Mouse (Mus musculus) CD4-positive, CD25-positive, alpha-beta regulatory T cell, adult 9 weeks (primary cell): ENCODE measurements around the gene Mmadhc. TPM values are rescaled to one million over a fixed set of nuclear protein-coding genes. Genes with fewer than 3 reads are reported as not detected.

ENCODE experiments used
- polyA plus RNA-seq: library from polyadenylated mRNA; unstranded; fragments of 100-300 nt; shearing (Covaris generic); gene quantifications from one replicate; pipeline ENCODE4 v1.2.1, GENCODE M21; 2017

Mmadhc gene
- polyA plus RNA-seq = 62.3 TPM

GRCm38 (mm10) chr2:50296109-50296986, at the start of gene Mmadhc:
TSS of gene Mmadhc (minus strand) at chr2:50296801.

Other genes with a start within 250 kb of the Mmadhc start
- not detected for gene Lypd6, start 230.4 kb downstream of the Mmadhc start, polyA plus RNA-seq